Mouse (Mus musculus) hindbrain, embryonic 10.5 days (tissue): ENCODE data around the gene Hoxd9. TPM values are rescaled to one million over a fixed set of nuclear protein-coding genes. Genes with fewer than 3 reads are reported as not detected.

Experiments
- microRNA counts: library from miRNA; unstranded; fragments of <30 nt; microRNA quantifications from one replicate; lab custom pipeline; 2017
- polyA plus RNA-seq: library from polyadenylated mRNA; unstranded; fragments of >200 nt; fragmentation: Nextera tagmentation; extraction: Ambion mirVana; gene quantifications from 2 replicates; pipeline ENCODE4 v1.2.1, GENCODE M21; 2016

The Hoxd9 gene
- polyA plus RNA-seq, 1 experiment from 2014 or later, result not detected

MicroRNA genes within 50 kb of the gene (microRNA counts, 519-probe panel; counts per million panel counts)
- 2,824 counts per million, percentile 81 among the panel's probes with 10 or more counts for microRNA mmu-miR-10b (lab: Ali Mortazavi, UCI)

Other genes starting within 250 kb of the Hoxd9 start
- 38.9 and 41.1 TPM in 2 replicates for gene Lnpk, start 118.3 kb upstream of the Hoxd9 start, polyA plus RNA-seq
- 0.19 and 0.47 TPM in 2 replicates for gene Evx2, start 38.2 kb upstream of the Hoxd9 start, polyA plus RNA-seq
- gene Hoxd13, start 29.4 kb upstream of the Hoxd9 start, polyA plus RNA-seq, result not detected in 2 replicates
- not detected in 2 replicates for gene Hoxd12, start 22.7 kb upstream of the Hoxd9 start, polyA plus RNA-seq
- not detected in 2 replicates for gene Hoxd11, start 18.2 kb upstream of the Hoxd9 start, polyA plus RNA-seq
- gene Hoxd10, start 5.8 kb upstream of the Hoxd9 start, polyA plus RNA-seq, result not detected in 2 replicates
- gene Hoxd8, start 6.9 kb downstream of the Hoxd9 start, polyA plus RNA-seq, result not detected in 2 replicates
- gene Hoxd3, start 14.2 kb downstream of the Hoxd9 start, polyA plus RNA-seq, result 15.5 and 55.9 TPM in 2 replicates
- gene Hoxd4, start 14.2 kb downstream of the Hoxd9 start, polyA plus RNA-seq, result 0.14 and 2.6 TPM in 2 replicates
- not detected in 2 replicates for gene Gm28230, start 29.0 kb downstream of the Hoxd9 start, polyA plus RNA-seq
- gene Hoxd1, start 65.3 kb downstream of the Hoxd9 start, polyA plus RNA-seq, result 0.14 and 0.60 TPM in 2 replicates
- gene Mtx2, start 128.1 kb downstream of the Hoxd9 start, polyA plus RNA-seq, result 106 and 111 TPM in 2 replicates